8 mouse cellular contexts compared by ENCODE assay signal in genomic region chr2:92431611-92432179, GRCm38 (mm10). TPM values are rescaled to one million over a fixed set of nuclear protein-coding genes. Genes with fewer than 3 reads are reported as not detected.
DNase-seq lines count a peak whose midpoint lies in the region; ATAC-seq lines count a peak whose summit lies in the region.

No protein-coding gene starts in this region.

- WGBS in limb, embryonic 12.5 days = 44% methylated on average over 11 of the region's 11 CpGs
- WGBS in stomach, embryonic 15.5 days = 40% methylated on average over 11 of the region's 11 CpGs

- peak overlapping the region; percentile 72 for H3K4me2 ChIP-seq in limb, embryonic 12.5 days
- peak overlapping the region; percentile 92 for H3K4me2 ChIP-seq in stomach, embryonic 15.5 days

- H3K36me3 ChIP-seq in limb, embryonic 12.5 days = peaks cover under 1% of the 10 kb centered on the region; the same call in 1 of the 2 replicates
- H3K36me3 ChIP-seq in stomach, embryonic 15.5 days = no peaks in the 10 kb centered on the region

- peaks cover 41% of the 10 kb centered on the region for H3K4me1 ChIP-seq in limb, embryonic 12.5 days (replicated peaks)
- H3K4me1 ChIP-seq in stomach, embryonic 15.5 days = peaks cover 48% of the 10 kb centered on the region

- H3K4me3 ChIP-seq in limb, embryonic 12.5 days (replicated peaks) = peak overlapping the region; percentile 83; the same call in 1 of the 2 replicates
- H3K4me3 ChIP-seq in stomach, embryonic 15.5 days (replicated peaks) = peak overlapping the region; percentile 17

- ATAC-seq in limb, embryonic 12.5 days (ENCODE audit: insufficient number of reproducible peaks, insufficient read depth, low FRiP score, low TSS enrichment, low read depth) = no peak
- no peak for ATAC-seq in stomach, embryonic 15.5 days (ENCODE audit: insufficient read depth, low FRiP score, low read depth)
- no peak for ATAC-seq in erythroid progenitor cell, adult 5-6 weeks (replicated peaks; ENCODE audit: low FRiP score, poor library complexity, severe bottlenecking)

- H3K27ac ChIP-seq in limb, embryonic 12.5 days = no peak overlapping the region
- H3K27ac ChIP-seq in stomach, embryonic 15.5 days = peak overlapping the region; percentile 23

- H3K9ac ChIP-seq in limb, embryonic 12.5 days (replicated peaks) = peak overlapping the region; percentile 24
- H3K9ac ChIP-seq in stomach, embryonic 15.5 days = no peak overlapping the region

- peaks cover 3% of the 10 kb centered on the region; the same call in 1 of the 2 replicates for H3K9me3 ChIP-seq in limb, embryonic 12.5 days
- H3K9me3 ChIP-seq in stomach, embryonic 15.5 days = no peaks in the 10 kb centered on the region

- H3K27me3 ChIP-seq in limb, embryonic 12.5 days = peaks cover 6% of the 10 kb centered on the region; the same call in 1 of the 2 replicates
- H3K27me3 ChIP-seq in stomach, embryonic 15.5 days (replicated peaks) = no peaks in the 10 kb centered on the region

- peak; percentile 67 for DNase-seq in cerebellum, adult 9-10 months
- DNase-seq in cerebellum, adult 8-10 months = no peak
- DNase-seq in right cerebral cortex, postnatal 25 days = peak; percentile 39
- DNase-seq in right cerebral cortex, postnatal 36 days (ENCODE audit: low spot score in 2 of 2) = no peak
- no peak for DNase-seq in gastrocnemius, postnatal 10 days

RNA-seq across cellular contexts. Expression of gene Cry2, which starts 2.1 kb away (rescaled TPM):
- polyA plus RNA-seq in limb, embryonic 12.5 days (2016; fragmentation: Nextera tagmentation; extraction: Ambion mirVana) = 27.1 TPM in 2 replicates
- 19.2 and 23.6 TPM in 2 replicates for polyA plus RNA-seq in stomach, embryonic 15.5 days (2015; fragmentation: Nextera tagmentation; extraction: Ambion mirVana)
- total RNA-seq in erythroid progenitor cell, adult 5-6 weeks (2015; ENCODE audit: low replicate concordance) = 1.8 and 5.0 TPM in 2 replicates
- 1.9 and 2.7 TPM in 2 replicates for total RNA-seq in erythroid progenitor cell, adult 5-6 weeks (2017; ENCODE audit: low replicate concordance)
- total RNA-seq in gastrocnemius, postnatal 10 days (2021) = 10 to 100 TPM; 35.7 to 42.7 TPM

RNA-seq across cellular contexts. Expression of gene Slc35c1, which starts 28.6 kb away (rescaled TPM):
- 7.2 and 9.1 TPM in 2 replicates for polyA plus RNA-seq in limb, embryonic 12.5 days (2016; fragmentation: Nextera tagmentation; extraction: Ambion mirVana)
- polyA plus RNA-seq in stomach, embryonic 15.5 days (2015; fragmentation: Nextera tagmentation; extraction: Ambion mirVana) = 27.1 and 31.0 TPM in 2 replicates
- total RNA-seq in erythroid progenitor cell, adult 5-6 weeks (2015; ENCODE audit: low replicate concordance) = 7.1 and 9.0 TPM in 2 replicates
- 2.7 and 9.2 TPM in 2 replicates for total RNA-seq in erythroid progenitor cell, adult 5-6 weeks (2017; ENCODE audit: low replicate concordance)
- 1 to 10 TPM; 5.9 to 6.7 TPM for total RNA-seq in gastrocnemius, postnatal 10 days (2021)

RNA-seq across cellular contexts. Expression of gene Mapk8ip1, which starts 30.6 kb away (rescaled TPM):
- polyA plus RNA-seq in limb, embryonic 12.5 days (2016; fragmentation: Nextera tagmentation; extraction: Ambion mirVana) = 29.4 and 34.8 TPM in 2 replicates
- polyA plus RNA-seq in stomach, embryonic 15.5 days (2015; fragmentation: Nextera tagmentation; extraction: Ambion mirVana) = 23.4 and 24.6 TPM in 2 replicates
- total RNA-seq in erythroid progenitor cell, adult 5-6 weeks (2015; ENCODE audit: low replicate concordance) = not detected in 2 replicates
- total RNA-seq in erythroid progenitor cell, adult 5-6 weeks (2017; ENCODE audit: low replicate concordance) = 0.13 TPM in 1 of 2 replicates, not detected in the other
- total RNA-seq in gastrocnemius, postnatal 10 days (2021) = 10 to 100 TPM; 24.1 to 27.2 TPM

RNA-seq across cellular contexts. Expression of gene 1700029I15Rik, which starts 49.4 kb away (rescaled TPM):
- 3.0 and 3.3 TPM in 2 replicates for polyA plus RNA-seq in limb, embryonic 12.5 days (2016; fragmentation: Nextera tagmentation; extraction: Ambion mirVana)
- polyA plus RNA-seq in stomach, embryonic 15.5 days (2015; fragmentation: Nextera tagmentation; extraction: Ambion mirVana) = 3.4 and 4.0 TPM in 2 replicates
- total RNA-seq in erythroid progenitor cell, adult 5-6 weeks (2015; ENCODE audit: low replicate concordance) = 1.3 TPM in 1 of 2 replicates, not detected in the other
- total RNA-seq in erythroid progenitor cell, adult 5-6 weeks (2017; ENCODE audit: low replicate concordance) = not detected in 2 replicates
- total RNA-seq in gastrocnemius, postnatal 10 days (2021) = 1 to 10 TPM in 1 of 2 experiments, under 1 TPM in 1; 0.80 to 1.9 TPM

RNA-seq across cellular contexts. Expression of gene Large2, which starts 57.0 kb away (rescaled TPM):
- 10.7 and 13.9 TPM in 2 replicates for polyA plus RNA-seq in limb, embryonic 12.5 days (2016; fragmentation: Nextera tagmentation; extraction: Ambion mirVana)
- 13.4 and 13.9 TPM in 2 replicates for polyA plus RNA-seq in stomach, embryonic 15.5 days (2015; fragmentation: Nextera tagmentation; extraction: Ambion mirVana)
- not detected in 2 replicates for total RNA-seq in erythroid progenitor cell, adult 5-6 weeks (2015; ENCODE audit: low replicate concordance)
- total RNA-seq in erythroid progenitor cell, adult 5-6 weeks (2017; ENCODE audit: low replicate concordance) = not detected in 2 replicates
- total RNA-seq in gastrocnemius, postnatal 10 days (2021) = under 1 TPM; 0.40 to 0.70 TPM

Comparison
In these comparisons a context has a peak if more than half of its experiments do, and no peak if none do; other contexts are left out.
1. DNase-seq: peak in cerebellum, adult 9-10 months (single experiment) and right cerebral cortex, postnatal 25 days (single experiment); none in cerebellum, adult 8-10 months (single experiment), right cerebral cortex, postnatal 36 days (0 of 2) and gastrocnemius, postnatal 10 days (single experiment).
2. RNA of gene Cry2, which starts 2.1 kb away (total RNA-seq): 35.7 to 42.7 TPM in gastrocnemius, postnatal 10 days; 1.8 to 5.0 TPM in erythroid progenitor cell, adult 5-6 weeks; every median in the first group is over 4 times any median in the second.
3. RNA of gene Mapk8ip1, which starts 30.6 kb away (total RNA-seq): 24.1 to 27.2 TPM in gastrocnemius, postnatal 10 days; 0.13 TPM in erythroid progenitor cell, adult 5-6 weeks; every median in the first group is over 10 times any median in the second.